Mouse (Mus musculus) urinary bladder, postnatal 0 days (tissue): ENCODE measurements around the gene Stab2. TPM values are rescaled to one million over a fixed set of nuclear protein-coding genes. Genes with fewer than 3 reads are reported as not detected.

Experiments used
- polyA plus RNA-seq: library from polyadenylated mRNA; unstranded; fragments of >200 nt; fragmentation: Nextera tagmentation; extraction: Ambion mirVana; gene quantifications from 2 replicates; pipeline ENCODE4 v1.2.1, GENCODE M21; 2015

Gene Stab2
- 2.6 and 2.7 TPM in 2 replicates for polyA plus RNA-seq

DNA sequence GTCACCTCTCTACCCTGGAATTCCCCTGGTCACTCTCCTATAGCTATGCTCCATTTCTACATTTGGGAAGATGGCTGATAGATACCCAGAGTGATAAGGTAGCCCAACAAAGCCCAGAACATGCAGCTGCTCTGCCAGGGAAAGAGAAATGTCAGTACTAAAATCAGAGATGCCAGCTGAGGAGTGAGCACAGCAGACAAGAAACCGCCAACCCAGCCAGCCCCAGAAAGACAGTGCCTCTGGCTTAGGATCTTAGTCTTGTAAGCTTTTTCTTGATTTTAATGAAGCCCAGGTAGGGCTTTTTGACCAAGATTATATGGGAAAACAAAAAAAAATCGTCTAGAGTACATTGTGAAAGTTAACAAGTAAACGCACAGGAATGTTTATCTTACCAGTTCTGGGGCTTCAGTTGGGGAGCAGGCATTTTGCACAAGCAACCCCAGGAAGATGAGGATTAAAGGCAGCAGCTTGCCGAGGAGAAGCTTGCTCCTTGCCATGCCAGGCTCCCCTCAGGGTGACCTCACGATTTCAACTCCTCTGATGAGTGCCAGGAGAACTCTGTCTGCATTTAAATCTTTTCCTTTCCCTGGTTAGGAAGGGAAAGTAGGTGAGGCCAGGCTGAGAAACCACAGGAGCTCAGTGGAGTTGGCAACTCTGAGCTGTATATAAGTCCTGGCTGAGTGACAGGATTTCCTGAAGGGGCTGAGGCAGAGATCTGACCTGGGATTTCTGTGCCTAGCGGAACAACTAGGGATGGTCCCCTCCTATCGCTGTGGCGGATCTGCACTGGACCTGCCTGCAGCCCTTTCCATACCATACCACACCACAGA is at the start of gene Stab2:
TSS of gene Stab2 (minus strand) at position 641 of the 830 bp plus-strand sequence.

Other genes with a start within 250 kb of the Stab2 start
- gene Gm49358, start 244.1 kb downstream of the Stab2 start, polyA plus RNA-seq: not detected in 2 replicates
- gene Nt5dc3, start 229.0 kb downstream of the Stab2 start, polyA plus RNA-seq: 3.3 and 4.1 TPM in 2 replicates
- not detected in 2 replicates for gene 1700113H08Rik, start 50.0 kb upstream of the Stab2 start, polyA plus RNA-seq